Mouse (Mus musculus) bone marrow macrophage, adult 2 months (primary cell): Measurements from ENCODE around the gene C3.
A peak's percentile ranks its signal among the peaks of the same experiment; 100 is the strongest.

Experiments used
- CTCF ChIP-seq: IDR thresholded peaks from 2 replicates; pipeline ENCODE4 v1.5.1; 2012; ENCODE audit warnings: low read depth, mild to moderate bottlenecking, low read length, moderate library complexity
- POLR2A ChIP-seq: IDR thresholded peaks from 2 replicates; pipeline ENCODE4 v1.6.1; 2012; ENCODE audit warnings: mild to moderate bottlenecking, low read depth, low read length, borderline replicate concordance

DNA sequence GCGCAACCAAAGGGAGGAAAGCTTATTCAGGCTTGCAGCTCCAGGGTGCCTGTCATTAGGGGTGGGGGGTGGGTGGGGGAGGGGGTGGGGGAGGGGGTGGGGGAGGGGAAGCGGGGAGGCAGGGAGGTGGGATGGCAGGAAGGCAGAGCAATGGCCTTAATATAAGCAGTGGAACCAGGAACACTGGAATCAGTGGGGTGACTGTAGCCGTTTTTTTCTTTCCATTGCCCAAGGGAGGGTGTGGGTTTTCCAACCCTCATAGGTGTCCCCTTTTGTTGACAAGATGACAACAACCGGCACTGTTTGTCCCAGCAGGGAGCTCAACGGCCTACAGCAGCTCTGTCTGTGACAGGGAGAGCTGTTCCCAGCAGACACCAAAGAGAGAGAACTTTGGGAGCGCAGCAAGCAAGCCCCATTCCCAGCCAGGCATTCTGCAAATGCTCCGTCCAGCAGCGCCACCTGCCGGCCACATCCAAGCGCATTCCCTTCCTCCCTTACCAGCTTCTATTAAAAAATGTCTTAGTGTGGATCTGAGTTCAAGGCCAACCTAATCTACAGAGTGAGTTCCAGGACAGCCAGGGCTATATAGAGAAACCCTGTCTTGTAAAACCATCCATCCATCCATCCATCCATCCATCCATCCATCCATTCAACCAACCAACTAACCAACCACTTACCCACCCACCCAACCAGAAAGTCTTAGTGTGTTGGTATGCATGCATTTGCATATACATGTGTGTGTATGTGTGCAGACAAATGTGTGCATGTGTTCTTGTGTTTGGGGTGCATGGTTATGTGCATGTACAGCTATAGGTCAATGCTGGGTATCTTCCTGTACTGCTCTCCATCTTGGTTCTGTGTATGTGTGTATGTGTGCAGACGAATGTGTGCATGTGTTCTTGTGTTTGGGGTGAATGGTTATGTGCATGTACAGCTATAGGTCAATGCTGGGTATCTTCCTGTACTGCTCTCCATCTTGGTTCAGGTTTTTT lies 60.8 kb downstream of the C3 start:
- TF ChIP-seq CTCF (peak; percentile 75), POLR2A (no peak)
